Mouse (Mus musculus) right cerebral cortex, postnatal 14 days (tissue): ENCODE measurements around the gene Selenbp2.
"Not testable (repeated sequence)": the region's sequence is repeated elsewhere in the genome, so short reads cannot be mapped to it uniquely, and the experiment has no call there.

Experiments used
- DNase-seq: peaks from one replicate; pipeline ENCODE4 v3.0.0; 2022

The Selenbp2 gene

GRCm38 (mm10) chr3:94693329-94693825 is at the start of gene Selenbp2:
TSS of gene Selenbp2 (plus strand) at chr3:94693556.
- DNase-seq: no peak

GRCm38 (mm10) chr3:94648755-94649590 is 44.4 kb upstream of the Selenbp2 start:
- DNase-seq: no peak

DNA sequence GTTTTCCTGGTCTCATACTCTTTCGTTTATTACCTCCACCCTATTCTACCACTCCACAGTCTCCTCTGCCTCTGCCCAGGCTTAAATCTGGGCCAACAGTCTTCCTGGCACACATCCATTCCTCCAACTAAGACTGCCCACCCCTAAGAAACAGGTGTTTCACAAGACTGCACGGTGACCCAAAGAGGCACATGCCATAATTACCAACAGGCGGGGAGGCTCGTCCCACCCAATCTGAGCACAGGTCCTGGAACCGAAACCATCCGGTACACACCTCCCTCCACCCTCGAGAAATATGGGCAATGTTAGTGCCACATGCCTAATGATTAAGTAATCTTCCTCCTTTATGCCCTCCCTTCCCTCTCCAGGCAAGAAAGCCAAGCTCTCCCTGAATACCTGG is 42.9 kb upstream of the Selenbp2 start:
- DNase-seq: no peak

DNA sequence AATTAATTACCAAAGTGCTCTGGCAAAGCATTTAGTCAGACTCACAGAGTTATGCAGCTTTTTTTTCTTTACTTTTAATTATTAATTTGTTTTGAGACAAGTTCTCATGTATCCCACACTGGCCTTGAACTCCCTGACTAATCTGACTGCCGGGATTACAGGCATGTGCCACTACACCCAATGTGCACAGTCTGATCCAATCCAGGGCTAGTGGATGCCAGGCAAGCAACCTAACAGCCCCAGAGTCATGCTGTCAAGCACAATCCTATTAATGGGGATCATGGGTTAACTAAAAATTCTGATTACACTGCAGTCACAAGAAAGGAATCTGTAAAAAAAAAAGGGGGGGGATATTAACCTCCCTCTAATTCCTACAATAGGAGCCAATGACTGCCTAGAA is 39.4 kb upstream of the Selenbp2 start:
- not testable (repeated sequence) for DNase-seq

DNA sequence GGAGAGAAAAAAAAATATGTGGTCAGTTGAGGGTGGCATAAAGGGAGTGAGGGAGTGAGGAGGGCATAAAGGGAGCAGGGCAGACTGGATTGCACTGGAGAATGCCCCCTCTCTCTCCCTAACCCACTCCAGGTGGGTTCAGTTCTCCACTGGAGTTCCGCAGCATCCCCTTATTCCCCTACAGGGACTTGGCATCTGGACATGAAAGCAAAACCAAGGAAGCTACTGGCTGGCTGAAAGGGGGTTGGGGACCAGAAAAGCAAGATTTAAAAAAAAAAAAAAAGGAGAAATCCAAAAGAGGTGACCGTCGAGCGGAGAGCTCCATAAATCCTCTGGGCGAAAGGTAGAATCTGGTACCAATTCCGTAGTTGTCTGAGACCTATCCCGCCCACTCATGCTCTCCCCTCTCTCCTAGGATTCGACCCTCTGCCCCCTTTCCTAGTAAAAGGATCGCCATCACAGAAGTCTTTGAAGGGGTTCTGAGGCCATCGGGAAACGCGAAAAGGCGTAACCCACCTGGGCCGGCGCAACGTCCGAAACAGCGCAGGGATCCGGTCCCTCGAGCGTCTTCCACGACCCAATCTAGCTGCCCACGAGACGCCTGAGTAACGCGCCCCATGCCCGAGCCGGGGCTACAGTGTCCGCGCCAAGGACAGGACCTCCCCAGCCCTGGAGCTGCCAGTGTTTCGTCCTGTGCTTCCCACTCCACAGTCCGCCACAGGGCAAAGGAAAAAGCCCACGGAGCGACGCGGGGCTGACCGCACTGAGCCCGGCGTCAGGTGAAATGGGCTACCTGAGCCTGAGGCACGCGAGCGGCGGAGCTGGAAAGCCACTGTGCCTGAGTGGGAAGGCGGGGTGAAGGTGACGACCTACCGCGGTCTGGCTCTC is 35.3 kb upstream of the Selenbp2 start:
- not testable (repeated sequence) for DNase-seq

DNA sequence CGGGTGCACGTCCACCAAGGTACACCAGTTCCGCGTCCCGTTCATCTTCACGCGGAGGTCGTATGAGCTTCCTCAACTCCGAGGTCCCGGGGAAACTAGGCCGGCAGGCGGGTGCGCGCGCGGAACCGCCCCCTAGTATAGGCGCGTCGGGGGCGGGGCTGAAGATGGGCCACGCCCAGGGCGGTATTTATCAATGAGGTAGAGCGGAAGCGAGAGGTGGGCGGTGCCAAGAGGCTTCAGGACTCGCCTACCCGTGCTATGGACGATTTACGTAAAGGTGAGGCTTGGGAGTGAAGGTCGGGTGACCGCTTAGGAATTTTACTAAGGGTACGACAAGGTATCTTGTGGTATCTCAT is 34.6 kb upstream of the Selenbp2 start, which contains the start of gene Tuft1:
TSS of gene Tuft1 (minus strand) at position 133 of the 356 bp plus-strand sequence.
- DNase-seq: peak; percentile 50

GRCm38 (mm10) chr3:94659142-94659748 is 34.1 kb upstream of the Selenbp2 start:
- not testable (repeated sequence) for DNase-seq

DNA sequence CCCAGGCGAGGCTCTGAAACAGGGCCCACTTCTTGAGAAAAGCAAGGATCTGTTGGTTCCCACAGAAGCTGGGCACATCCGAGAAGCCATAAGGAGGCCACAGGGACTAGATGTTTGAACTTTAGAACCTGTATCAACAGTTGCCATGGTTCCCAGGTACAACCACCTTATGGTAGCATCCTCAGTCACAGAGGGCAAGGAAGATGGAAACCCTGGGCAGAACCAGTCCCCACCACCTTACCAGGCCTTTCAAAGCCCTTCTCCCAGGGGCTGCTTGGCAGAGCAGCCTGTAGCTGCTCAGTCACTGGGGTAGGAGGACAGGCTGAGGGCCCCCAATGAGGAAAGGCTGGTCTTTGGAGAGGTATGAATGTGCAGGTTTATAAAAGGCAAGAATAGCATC is 32.5 kb upstream of the Selenbp2 start:
- DNase-seq: not testable (repeated sequence)

GRCm38 (mm10) chr3:94665060-94665802 is 28.1 kb upstream of the Selenbp2 start:
- not testable (repeated sequence) for DNase-seq

DNA sequence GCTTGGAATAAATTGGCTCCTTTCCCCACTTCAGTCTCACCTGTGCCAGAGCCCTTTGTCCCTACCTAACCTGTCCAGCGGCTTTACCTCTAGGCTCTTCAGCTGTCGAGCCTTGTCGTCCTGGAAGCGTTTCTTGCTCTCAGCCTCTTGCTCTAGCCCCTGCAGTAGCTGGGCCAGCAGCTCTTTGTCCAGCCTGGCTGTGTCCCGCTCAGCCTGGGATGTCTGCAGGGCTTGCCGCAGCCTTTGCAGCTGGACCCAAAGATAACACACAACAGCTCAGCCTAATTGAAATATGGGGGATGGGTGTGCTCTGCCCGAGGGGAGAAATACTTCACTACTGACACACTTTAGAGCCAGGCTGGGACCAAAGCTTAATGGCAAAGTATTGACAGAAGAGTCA is 27.5 kb upstream of the Selenbp2 start:
- DNase-seq: not testable (repeated sequence)

GRCm38 (mm10) chr3:94675101-94675500 is 18.3 kb upstream of the Selenbp2 start:
- not testable (repeated sequence) for DNase-seq

- DNase-seq: no peak
Measured at GRCm38 (mm10) chr3:94679351-94679841, 14.0 kb upstream of the Selenbp2 start.

DNA sequence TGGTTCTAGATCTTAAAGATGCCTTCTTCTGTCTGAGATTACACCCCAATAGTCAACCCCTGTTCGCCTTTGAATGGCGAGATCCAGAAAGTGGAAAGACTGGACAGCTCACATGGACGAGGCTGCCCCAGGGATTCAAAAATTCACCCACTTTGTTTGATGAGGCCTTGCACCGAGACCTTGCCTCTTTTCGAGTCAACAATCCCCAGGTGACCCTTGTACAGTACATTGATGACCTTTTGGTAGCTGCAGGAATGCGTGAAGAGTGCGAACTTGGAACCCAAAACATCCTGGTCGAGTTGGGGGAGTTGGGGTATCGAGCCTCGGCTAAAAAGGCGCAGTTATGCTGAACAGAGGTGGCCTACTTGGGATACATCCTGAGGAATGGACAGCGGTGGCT is 13.3 kb upstream of the Selenbp2 start:
- not testable (repeated sequence) for DNase-seq

DNA sequence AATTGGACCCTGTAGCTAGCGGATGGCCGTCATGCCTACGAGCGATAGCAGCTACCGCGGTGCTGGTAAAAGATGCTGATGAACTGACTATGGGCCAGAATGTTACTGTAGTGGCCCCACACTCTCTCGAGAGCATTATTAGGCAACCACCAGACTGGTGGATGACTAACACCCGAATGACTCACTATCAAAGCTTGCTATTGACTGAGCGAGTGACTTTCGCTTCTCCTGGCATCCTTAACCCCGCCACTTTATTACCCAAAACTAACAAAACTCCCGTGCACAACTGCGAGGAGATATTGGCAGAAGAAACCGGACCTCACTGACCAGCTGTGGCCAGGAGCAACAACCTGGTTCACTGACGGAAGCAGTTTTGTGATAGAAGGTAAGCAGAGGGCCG is 12.6 kb upstream of the Selenbp2 start:
- DNase-seq: no peak

DNA sequence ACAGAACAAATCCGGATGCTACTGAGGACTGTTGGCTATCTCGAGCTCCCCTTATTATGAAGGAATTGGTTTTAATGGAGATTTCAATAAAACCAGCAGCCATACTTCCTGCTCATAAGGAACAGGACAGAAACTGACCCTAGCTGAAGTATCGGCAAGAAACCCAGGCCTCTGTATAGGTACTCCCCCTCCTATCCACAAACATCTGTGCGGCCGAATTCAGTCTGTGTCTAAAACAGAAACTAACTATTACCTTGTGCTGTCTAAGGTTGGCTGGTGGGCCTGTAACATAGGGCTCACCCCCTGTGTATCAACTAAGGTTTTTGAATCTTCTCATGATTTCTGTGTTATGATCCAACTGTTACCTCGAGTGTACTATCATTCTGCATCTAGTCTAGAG is 9.7 kb upstream of the Selenbp2 start:
- no peak for DNase-seq

GRCm38 (mm10) chr3:94685989-94686772 is 7.2 kb upstream of the Selenbp2 start:
- not testable (repeated sequence) for DNase-seq

GRCm38 (mm10) chr3:94688698-94689097 is 4.7 kb upstream of the Selenbp2 start:
- DNase-seq: not testable (repeated sequence)

DNA sequence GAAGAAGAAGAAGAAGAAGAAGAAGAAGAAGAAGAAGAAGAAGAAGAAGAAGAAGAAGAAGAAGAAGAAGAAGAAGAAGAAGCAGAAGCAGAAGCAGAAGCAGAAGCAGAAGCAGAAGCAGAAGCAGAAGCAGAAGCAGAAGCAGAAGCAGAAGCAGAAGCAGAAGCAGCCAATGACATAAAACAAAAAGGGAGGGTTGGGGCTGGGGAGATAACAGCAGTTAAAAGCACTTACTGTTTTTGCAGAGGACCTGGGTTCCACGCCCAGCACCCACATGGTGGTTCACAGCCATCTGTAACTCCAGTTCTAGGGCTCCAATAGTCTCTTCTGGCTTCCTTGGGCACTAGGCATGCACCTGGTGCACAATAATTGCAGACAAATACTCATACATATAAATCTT is 4.2 kb upstream of the Selenbp2 start:
- not testable (repeated sequence) for DNase-seq

DNA sequence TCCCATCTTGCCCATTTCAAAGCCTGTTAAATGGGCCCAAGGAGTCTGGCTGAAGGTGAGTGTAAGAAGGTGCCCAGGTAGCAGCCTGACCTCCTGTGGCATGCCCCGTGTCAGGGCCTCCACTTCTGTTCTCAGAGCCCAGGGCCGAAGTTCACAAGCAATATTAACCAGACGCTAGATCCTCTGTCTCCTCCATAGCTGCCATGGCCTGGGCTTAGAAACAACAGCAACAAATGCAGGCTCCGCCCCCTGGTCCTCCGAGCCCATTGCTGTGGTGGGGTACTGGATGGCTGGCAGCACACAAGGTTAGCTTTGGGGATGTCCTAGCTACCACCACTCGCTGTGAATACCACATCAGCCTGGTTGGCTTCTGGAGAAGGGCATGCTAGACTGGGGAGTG is 3.2 kb upstream of the Selenbp2 start:
- DNase-seq: not testable (repeated sequence)

- DNase-seq: no peak
Measured at GRCm38 (mm10) chr3:94690616-94691247, 2.6 kb upstream of the Selenbp2 start.

DNA sequence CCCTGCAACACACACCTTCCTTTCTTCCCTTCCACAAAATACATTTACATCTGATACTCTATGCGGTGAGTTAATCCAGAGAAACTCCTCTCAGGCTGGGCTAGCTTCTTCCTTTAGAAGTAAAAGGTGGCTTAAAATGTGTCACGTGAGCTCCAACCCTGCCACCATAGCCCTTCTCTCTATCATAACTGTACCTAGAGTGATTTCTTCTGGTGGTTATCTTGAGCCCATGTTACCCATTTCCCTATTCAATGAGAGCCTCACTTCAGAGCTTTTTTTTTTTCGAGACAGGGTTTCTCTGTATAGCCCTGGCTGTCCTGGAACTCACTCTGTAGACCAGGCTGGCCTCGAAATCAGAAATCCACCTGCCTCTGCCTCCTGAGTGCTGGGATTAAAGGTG is 1.7 kb upstream of the Selenbp2 start:
- not testable (repeated sequence) for DNase-seq
